Mouse (Mus musculus) liver, postnatal 0 days (tissue): ENCODE measurements at regions not wholly inside any gene's neighbourhood (a gene's known extent, or its start where the extent isn't known, plus 50 kb on each side); places are given as distances from the start of the nearest gene placed in this dataset.
A peak's percentile ranks its signal among the peaks of the same experiment; 100 is the strongest.

Source experiments
- ATAC-seq: fragments of 200-750 bp; cut with Nextera tagmentation; 2 replicates; pipeline ENCODE4 v1.8.0; 2017; ENCODE audit warnings: mild to moderate bottlenecking, moderate library complexity
- DNase-seq: peaks from one replicate; pipeline ENCODE4 v3.0.0-alpha.2; 2016
- H3K27ac ChIP-seq: fragments of 300-500 bp; sonication (generic); 2 replicates; pipeline ENCODE4 v1.5.1; 2014; ENCODE audit warnings: antibody characterized with exemption, moderate library complexity, mild to moderate bottlenecking, low read depth
- H3K27me3 ChIP-seq: fragments of 300-500 bp; sonication (generic); 2 replicates; pipeline ENCODE4 v1.6.1; 2014; ENCODE audit warnings: low read length, control low read depth, mixed read lengths; ENCODE audit not compliant: insufficient read depth
- H3K36me3 ChIP-seq: fragments of 300-500 bp; sonication (generic); replicated peaks from 2 replicates; pipeline ENCODE4 v1.6.1; 2014; ENCODE audit warnings: mild to moderate bottlenecking, control low read depth, low read length, moderate library complexity, mixed read lengths; ENCODE audit not compliant: insufficient read depth
- H3K4me1 ChIP-seq: fragments of 300-500 bp; sonication (generic); 2 replicates; pipeline ENCODE4 v1.6.1; 2014; ENCODE audit warnings: antibody characterized with exemption, mild to moderate bottlenecking, control low read depth; ENCODE audit not compliant: insufficient read depth
- H3K4me2 ChIP-seq: fragments of 300-500 bp; sonication (generic); 2 replicates; pipeline ENCODE4 v1.6.1; 2014; ENCODE audit warnings: low read depth, mild to moderate bottlenecking, low read length, moderate library complexity, mixed read lengths
- H3K4me3 ChIP-seq: fragments of 300-500 bp; sonication (generic); 2 replicates; pipeline ENCODE4 v1.5.1; 2014; ENCODE audit warnings: low read depth, low read length
- H3K9ac ChIP-seq: fragments of 300-500 bp; sonication (generic); replicated peaks from 2 replicates; pipeline ENCODE4 v1.6.1; 2014; ENCODE audit warnings: mild to moderate bottlenecking, moderate library complexity
- H3K9me3 ChIP-seq: fragments of 300-500 bp; sonication (generic); 2 replicates; pipeline ENCODE4 v1.6.1; 2016; ENCODE audit warnings: mild to moderate bottlenecking, control low read depth, low read length, mixed read lengths
- CTCF ChIP-seq: sonication (generic); IDR thresholded peaks from 2 replicates; pipeline ENCODE4 v1.5.1; 2016; ENCODE audit warnings: antibody characterized with exemption, low read depth
- EP300 ChIP-seq: IDR thresholded peaks from 2 replicates; pipeline ENCODE4 v1.6.1; 2016; ENCODE audit warnings: antibody characterized with exemption, low read depth, mild to moderate bottlenecking
- WGBS: fragments of 180-500 bp; shearing (Covaris S2); extraction: QIAGEN DNeasy Blood & Tissue Kit; methylation state at CpG from one replicate; pipeline ENCODE4 v1.1.7; 2014; ENCODE audit not compliant: insufficient replicate concordance; 5-methylcytosine and 5-hydroxymethylcytosine counted together

- no peaks in the 10 kb centered on the region for H3K27me3 ChIP-seq
- H3K9ac ChIP-seq, result no peak overlapping the region
- H3K27ac ChIP-seq, result peak overlapping the region; percentile 69
- TF ChIP-seq EP300, result no peak
- no peak for TF ChIP-seq CTCF
- no peaks in the 10 kb centered on the region for H3K36me3 ChIP-seq
- peak overlapping the region; percentile 27; the same call in 1 of the 2 replicates for H3K4me2 ChIP-seq
- ATAC-seq (peak; percentile 53), DNase-seq (peak; percentile 26)
- no peak overlapping the region for H3K4me3 ChIP-seq
- no peaks in the 10 kb centered on the region for H3K9me3 ChIP-seq
- 57% methylated on average over 14 of the region's 14 CpGs for WGBS
- H3K4me1 ChIP-seq, result peaks cover 25% of the 10 kb centered on the region
These were observed 308.5 kb downstream of the Gadd45g start for GRCm38 (mm10) chr13:52154844-52155587.

DNA sequence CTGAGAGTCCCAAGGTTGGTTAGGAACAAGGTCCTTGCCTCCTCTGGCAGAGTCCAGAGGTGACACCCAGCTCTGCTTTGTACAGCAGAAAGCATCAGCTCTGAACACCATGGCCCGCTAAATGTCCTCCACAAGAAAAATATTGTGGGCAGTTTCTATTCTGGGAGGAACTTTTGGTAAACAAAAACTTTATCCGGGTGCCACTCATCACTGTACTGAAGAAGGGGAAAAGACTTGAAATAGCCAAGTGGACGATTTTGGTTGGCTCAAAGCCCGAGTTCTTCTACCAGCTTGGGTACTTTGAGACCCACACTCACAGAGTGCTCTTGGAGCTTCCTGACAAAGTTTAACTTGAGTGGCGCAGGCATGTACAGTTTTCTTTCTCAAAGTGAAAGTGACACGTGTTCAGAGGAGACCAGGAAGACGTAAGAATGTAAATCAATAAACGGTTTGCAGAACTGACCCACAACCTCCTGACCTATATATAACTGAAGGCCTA is 309.2 kb downstream of the Gadd45g start:
- Histone ChIP-seq H3K27me3 (no peaks in the 10 kb centered on the region), H3K9ac (no peak overlapping the region), H3K4me2 (peak overlapping the region; percentile 27), H3K36me3 (no peaks in the 10 kb centered on the region), H3K27ac (peak overlapping the region; percentile 69), H3K9me3 (no peaks in the 10 kb centered on the region), H3K4me3 (no peak overlapping the region), H3K4me1 (peaks cover 25% of the 10 kb centered on the region)
- ATAC-seq (peak; percentile 61), DNase-seq (no peak)
- 18% methylated on average over 8 of the region's 8 CpGs for WGBS
- no peak for TF ChIP-seq CTCF

GRCm38 (mm10) chr13:52162676-52163075 is 316.2 kb downstream of the Gadd45g start:
- Histone ChIP-seq H3K27ac (no peak overlapping the region), H3K4me1 (no peaks in the 10 kb centered on the region), H3K9me3 (no peaks in the 10 kb centered on the region), H3K36me3 (no peaks in the 10 kb centered on the region), H3K27me3 (no peaks in the 10 kb centered on the region; the same call in 1 of the 2 replicates), H3K4me2 (no peak overlapping the region), H3K9ac (no peak overlapping the region), H3K4me3 (no peak overlapping the region)
- WGBS, result 82% methylated on average over 7 of the region's 7 CpGs
- ATAC-seq (no peak), DNase-seq (no peak)
- TF ChIP-seq CTCF, result no peak
- no peak for TF ChIP-seq EP300

DNA sequence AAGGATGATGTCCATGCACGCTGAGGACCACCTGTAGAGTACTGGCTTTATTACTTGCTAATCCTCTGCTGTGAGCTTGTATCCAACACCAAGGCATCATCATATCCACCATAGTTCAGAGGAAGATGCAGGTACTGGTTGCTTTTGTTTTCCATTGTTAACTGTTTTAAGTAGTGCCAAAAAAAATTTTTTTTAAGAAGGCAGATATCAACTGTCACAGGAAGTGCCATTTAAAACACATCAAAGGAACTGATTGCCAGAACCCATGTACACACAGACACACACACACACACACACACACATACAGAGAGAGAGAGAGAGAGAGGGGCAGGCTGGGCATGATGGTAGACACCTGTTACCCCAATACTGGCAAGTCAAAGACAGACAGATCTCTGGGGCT is 319.1 kb downstream of the Gadd45g start:
- Histone ChIP-seq H3K27ac (no peak overlapping the region), H3K4me3 (no peak overlapping the region), H3K9me3 (no peaks in the 10 kb centered on the region), H3K4me1 (no peaks in the 10 kb centered on the region), H3K4me2 (no peak overlapping the region), H3K9ac (no peak overlapping the region), H3K27me3 (no peaks in the 10 kb centered on the region; the same call in 1 of the 2 replicates), H3K36me3 (no peaks in the 10 kb centered on the region)
- ATAC-seq (no peak), DNase-seq (no peak)
- TF ChIP-seq CTCF, result no peak
- TF ChIP-seq EP300, result no peak
- 81% methylated on average over 1 of the region's 1 CpGs for WGBS

DNA sequence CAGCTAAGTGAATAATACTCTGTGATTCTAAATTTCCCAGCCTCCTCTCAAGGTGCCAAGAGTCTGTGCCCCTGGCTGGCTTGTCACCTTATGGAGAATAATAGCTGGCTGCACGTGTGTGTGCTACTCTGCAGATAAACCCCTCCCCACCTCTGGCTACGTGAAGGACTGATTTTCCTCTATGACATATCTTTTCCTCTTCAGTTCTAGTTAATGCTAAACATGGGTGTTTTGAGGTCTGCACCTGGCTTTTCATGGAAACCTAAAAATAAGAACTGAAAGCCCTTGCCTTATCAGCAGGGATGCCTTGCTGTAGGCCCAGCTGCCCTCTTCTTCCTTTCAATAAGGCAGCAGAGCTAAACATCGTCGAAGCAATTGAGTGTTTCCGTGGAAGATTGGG is 321.5 kb downstream of the Gadd45g start:
- Histone ChIP-seq H3K9me3 (no peaks in the 10 kb centered on the region), H3K27me3 (no peaks in the 10 kb centered on the region; the same call in 1 of the 2 replicates), H3K9ac (no peak overlapping the region), H3K4me1 (no peaks in the 10 kb centered on the region), H3K27ac (no peak overlapping the region), H3K36me3 (no peaks in the 10 kb centered on the region), H3K4me3 (no peak overlapping the region), H3K4me2 (no peak overlapping the region)
- no peak for TF ChIP-seq CTCF
- no peak for TF ChIP-seq EP300
- DNase-seq, result no peak
- ATAC-seq, result no peak
- 53% methylated on average over 5 of the region's 5 CpGs for WGBS

GRCm38 (mm10) chr13:52172706-52173346 is 326.3 kb downstream of the Gadd45g start:
- WGBS, result 72% methylated on average over 9 of the region's 9 CpGs
- DNase-seq, result no peak
- no peak for ATAC-seq

More at GRCm38 (mm10) chr13:52172706-52173346, 326.3 kb downstream of the Gadd45g start:
- Histone ChIP-seq H3K27ac (no peak overlapping the region), H3K27me3 (no peaks in the 10 kb centered on the region), H3K9ac (no peak overlapping the region), H3K9me3 (no peaks in the 10 kb centered on the region), H3K4me3 (no peak overlapping the region), H3K36me3 (no peaks in the 10 kb centered on the region), H3K4me2 (no peak overlapping the region), H3K4me1 (no peaks in the 10 kb centered on the region)
- no peak for TF ChIP-seq EP300
- TF ChIP-seq CTCF, result no peak
